Mouse (Mus musculus) brain, embryonic 14.5 days (tissue): ENCODE measurements at regions not wholly inside any gene's neighbourhood (a gene's known extent, or its start where the extent isn't known, plus 50 kb on each side); places are given as distances from the start of the nearest gene placed in this dataset.

Source experiments
- CTCF ChIP-seq: fragments of 200-500 bp; IDR thresholded peaks from 2 replicates; pipeline ENCODE4 v1.5.1; 2012; ENCODE audit warnings: inconsistent platforms, mild to moderate bottlenecking, moderate library complexity, borderline replicate concordance; ENCODE audit not compliant: insufficient read depth, insufficient read length; ENCODE audit errors: extremely low read depth
- POLR2A ChIP-seq: fragments of 200-500 bp; IDR thresholded peaks from 2 replicates; pipeline ENCODE4 v1.6.1; 2012; ENCODE audit warnings: mild to moderate bottlenecking, inconsistent platforms, borderline replicate concordance; ENCODE audit not compliant: poor library complexity, insufficient read depth, insufficient read length, severe bottlenecking; ENCODE audit errors: extremely low read depth

DNA sequence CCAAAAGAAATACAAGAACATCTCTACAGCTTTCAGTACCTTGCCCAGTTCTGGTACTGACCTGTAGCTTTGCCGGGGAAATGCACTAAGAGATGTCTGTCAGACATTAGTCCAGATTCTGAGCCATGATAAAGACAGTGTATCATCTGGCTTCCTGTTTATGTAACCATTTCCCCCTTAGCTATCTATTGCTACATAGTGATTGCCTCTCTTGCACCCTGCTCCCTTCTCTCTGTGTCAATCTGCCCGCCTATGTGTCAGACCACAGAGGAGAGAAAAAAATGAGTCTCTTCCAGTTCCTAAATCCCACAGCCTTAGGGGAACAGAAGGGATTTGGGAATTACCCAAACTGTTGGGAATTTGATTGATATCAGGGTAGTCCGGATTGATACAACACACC, 52.2 kb upstream of the Pthlh start:
- TF ChIP-seq POLR2A (no peak), CTCF (no peak)
